Mouse (Mus musculus) CH12.LX (cell line): ENCODE measurements around the gene Dnttip2. TPM values are rescaled to one million over a fixed set of nuclear protein-coding genes. Genes with fewer than 3 reads are reported as not detected.
A peak's percentile ranks its signal among the peaks of the same experiment; 100 is the strongest.

ENCODE experiments used
- DNase-seq: peaks from one replicate; pipeline ENCODE4 v3.0.0-alpha.2; 2013; ENCODE audit errors: extremely low read depth
- H3K27ac ChIP-seq: 2 replicates; pipeline ENCODE4 v1.5.1; 2012; ENCODE audit warnings: low read depth, mild to moderate bottlenecking, control low read depth, moderate library complexity; ENCODE audit not compliant: insufficient read depth
- H3K27me3 ChIP-seq: replicated peaks from 2 replicates; pipeline ENCODE3; 2012; ENCODE audit warnings: inconsistent platforms
- H3K36me3 ChIP-seq, 2 experiments: replicated peaks in 1 of 2; 2 replicates each; pipeline versions ENCODE3 to v1.6.1; 2012; ENCODE audit warnings: inconsistent platforms in 1 of 2, low read length in 1 of 2, mild to moderate bottlenecking in 1 of 2, mixed read lengths in 1 of 2, moderate library complexity in 1 of 2; ENCODE audit not compliant: control insufficient read depth in 1 of 2, insufficient read depth in 1 of 2
- H3K4me1 ChIP-seq, 2 experiments: 2 replicates each; pipeline ENCODE4 v1.6.1; 2012; ENCODE audit warnings: inconsistent platforms in 1 of 2, moderate library complexity in 1 of 2; ENCODE audit not compliant: insufficient read depth in 2 of 2, control insufficient read depth in 1 of 2
- H3K4me2 ChIP-seq: 2 replicates; pipeline ENCODE4 v1.6.1; 2012; ENCODE audit warnings: low read depth, mild to moderate bottlenecking, control low read depth; ENCODE audit not compliant: poor library complexity, insufficient read depth, severe bottlenecking
- H3K4me3 ChIP-seq, 3 experiments: fragments of 150-350 bp in 1 of 3; sonication (generic) in 1 of 3; replicated peaks in 1 of 3; 2 replicates each; pipeline versions ENCODE3 to v1.5.1; 2011 to 2012; ENCODE audit warnings: low read depth in 2 of 3, low read length in 2 of 3, mild to moderate bottlenecking in 2 of 3, moderate library complexity in 2 of 3, control low read depth in 1 of 3, improper control_type of control experiment in 1 of 3, inconsistent platforms in 1 of 3, mixed read lengths in 1 of 3; ENCODE audit not compliant: poor library complexity in 1 of 3
- H3K79me2 ChIP-seq: replicated peaks from 2 replicates; pipeline ENCODE4 v1.6.1; 2012; ENCODE audit warnings: mild to moderate bottlenecking, moderate library complexity; ENCODE audit not compliant: control insufficient read depth, poor library complexity, insufficient read depth, severe bottlenecking; ENCODE audit errors: extremely low read depth
- H3K9ac ChIP-seq: 2 replicates; pipeline ENCODE4 v1.6.1; 2012; ENCODE audit warnings: low read depth, mild to moderate bottlenecking, control low read depth, moderate library complexity; ENCODE audit not compliant: insufficient read depth
- H3K9me3 ChIP-seq: replicated peaks from 2 replicates; pipeline ENCODE3; 2012; ENCODE audit warnings: low read length, inconsistent platforms, mixed read lengths
- BHLHE40 ChIP-seq: IDR thresholded peaks from 2 replicates; pipeline ENCODE4 v1.6.1; 2011; ENCODE audit warnings: mild to moderate bottlenecking, low read depth, low read length, improper control_type of control experiment
- CHD1 ChIP-seq: IDR thresholded peaks from 2 replicates; pipeline ENCODE4 v1.6.1; 2012; ENCODE audit warnings: low read depth, low read length, improper control_type of control experiment, inconsistent platforms
- CTCF ChIP-seq, 2 experiments: IDR thresholded peaks in 1 of 2; conservative IDR thresholded peaks in 1 of 2; 2 replicates each; pipeline ENCODE4 v1.5.1; 2011 to 2012; ENCODE audit warnings: low read depth in 2 of 2, low read length in 2 of 2, improper control_type of control experiment in 1 of 2, inconsistent platforms in 1 of 2, mild to moderate bottlenecking in 1 of 2, moderate library complexity in 1 of 2
- E2F4 ChIP-seq: IDR thresholded peaks from 2 replicates; pipeline ENCODE4 v1.6.1; 2011; ENCODE audit warnings: low read depth, low read length, improper control_type of control experiment; ENCODE audit not compliant: insufficient replicate concordance
- ELF1 ChIP-seq: IDR thresholded peaks from 2 replicates; pipeline ENCODE4 v1.6.1; 2014; ENCODE audit warnings: low read depth, mild to moderate bottlenecking, inconsistent platforms, low read length, improper control_type of control experiment
- EP300 ChIP-seq: IDR thresholded peaks from 2 replicates; pipeline ENCODE4 v1.6.1; 2011; ENCODE audit warnings: low read length, improper control_type of control experiment
- GABPA ChIP-seq: IDR thresholded peaks from 2 replicates; pipeline ENCODE4 v1.6.1; 2012; ENCODE audit warnings: low read depth, low read length, improper control_type of control experiment, inconsistent platforms; ENCODE audit not compliant: insufficient replicate concordance
- IRF4 ChIP-seq: IDR thresholded peaks from 2 replicates; pipeline ENCODE4 v1.6.1; 2014; ENCODE audit warnings: low read depth, mild to moderate bottlenecking, inconsistent platforms, low read length, improper control_type of control experiment
- JUN ChIP-seq: IDR thresholded peaks from 2 replicates; pipeline ENCODE4 v1.6.1; 2011; ENCODE audit warnings: low read depth, mild to moderate bottlenecking, low read length, improper control_type of control experiment, moderate library complexity; ENCODE audit not compliant: insufficient read depth
- JUND ChIP-seq: conservative IDR thresholded peaks from 2 replicates; pipeline ENCODE4 v1.6.1; 2011; ENCODE audit warnings: low read depth, low read length, improper control_type of control experiment
- KAT2A ChIP-seq: IDR thresholded peaks from 2 replicates; pipeline ENCODE4 v1.6.1; 2012; ENCODE audit warnings: low read length, improper control_type of control experiment, inconsistent platforms; ENCODE audit not compliant: insufficient replicate concordance
- MAFK ChIP-seq: IDR thresholded peaks from 2 replicates; pipeline ENCODE4 v1.6.1; 2011; ENCODE audit warnings: low read length, improper control_type of control experiment; ENCODE audit not compliant: insufficient replicate concordance
- MAZ ChIP-seq: IDR thresholded peaks from 2 replicates; pipeline ENCODE4 v1.6.1; 2012; ENCODE audit warnings: low read depth, mild to moderate bottlenecking, inconsistent platforms, low read length, improper control_type of control experiment, moderate library complexity
- MXI1 ChIP-seq: IDR thresholded peaks from 2 replicates; pipeline ENCODE4 v1.6.1; 2011; ENCODE audit warnings: mild to moderate bottlenecking, low read depth, low read length, improper control_type of control experiment
- MYC ChIP-seq: IDR thresholded peaks from 2 replicates; pipeline ENCODE4 v1.6.1; 2011; ENCODE audit warnings: low read depth, mild to moderate bottlenecking, improper control_type of control experiment, low read length
- NELFE ChIP-seq: IDR thresholded peaks from 2 replicates; pipeline ENCODE4 v1.6.1; 2011; ENCODE audit warnings: low read depth, low read length, improper control_type of control experiment
- NRF1 ChIP-seq: IDR thresholded peaks from 2 replicates; pipeline ENCODE4 v1.6.1; 2014; ENCODE audit warnings: low read depth, mild to moderate bottlenecking, inconsistent platforms, low read length, improper control_type of control experiment, moderate library complexity
- PAX5 ChIP-seq: IDR thresholded peaks from 2 replicates; pipeline ENCODE4 v1.6.1; 2012; ENCODE audit warnings: low read length, inconsistent platforms, mixed read lengths
- POLR2A ChIP-seq: IDR thresholded peaks from 2 replicates; pipeline ENCODE4 v1.6.1; 2011; ENCODE audit warnings: low read depth, mild to moderate bottlenecking, improper control_type of control experiment, low read length
- RAD21 ChIP-seq: IDR thresholded peaks from 2 replicates; pipeline ENCODE4 v1.6.1; 2011; ENCODE audit warnings: low read depth, mild to moderate bottlenecking, low read length, improper control_type of control experiment, moderate library complexity
- RCOR1 ChIP-seq: conservative IDR thresholded peaks from 2 replicates; pipeline ENCODE4 v1.6.1; 2012; ENCODE audit warnings: low read depth, mild to moderate bottlenecking, inconsistent platforms, low read length, improper control_type of control experiment
- SMC3 ChIP-seq: IDR thresholded peaks from 2 replicates; pipeline ENCODE4 v1.6.1; 2011; ENCODE audit warnings: low read depth, low read length, improper control_type of control experiment
- USF1 ChIP-seq: IDR thresholded peaks from 2 replicates; pipeline ENCODE4 v1.6.1; 2014; ENCODE audit warnings: low read depth, mild to moderate bottlenecking, inconsistent platforms, low read length, improper control_type of control experiment
- ZKSCAN1 ChIP-seq: IDR thresholded peaks from 2 replicates; pipeline ENCODE4 v1.6.1; 2012; ENCODE audit warnings: low read depth, inconsistent platforms, low read length, improper control_type of control experiment, borderline replicate concordance
- ZMIZ1 ChIP-seq: IDR thresholded peaks from 2 replicates; pipeline ENCODE4 v1.6.1; 2012; ENCODE audit warnings: low read depth, mild to moderate bottlenecking, inconsistent platforms, low read length, improper control_type of control experiment
- dilution Hi-C: fragments of 300-500 bp; cut with MboI; formaldehyde crosslinking; loops from 2 replicates; pipeline ENCODE4 v1.14.3; 2020; ENCODE audit warnings: low sequenced_read_pairs; ENCODE audit not compliant: extremely low pct_unique_long_range_greater_than_20kb, extremely low pct_ligation_motif_present
- in situ Hi-C: fragments of 300-500 bp; cut with MboI; formaldehyde crosslinking; loops from 3 replicates; pipeline ENCODE4 v1.14.3; 2019; ENCODE audit warnings: low sequenced_read_pairs, low pct_ligation_motif_present, low pct_unique_long_range_greater_than_20kb, mixed read lengths
- polyA plus RNA-seq: library from polyadenylated mRNA; unstranded; fragments of >175 nt; gene quantifications from 2 replicates; pipeline ENCODE4 v1.2.1, GENCODE M21; 2012; ENCODE audit warnings: low read depth; ENCODE audit not compliant: insufficient read length
- total RNA-seq, 2 experiments: library from RNA; depleted of rRNA; stranded (reverse); fragments of 300-350 nt in 1 of 2; fragments of >200 nt in 1 of 2; gene quantifications; 2 replicates each; pipeline ENCODE4 v1.2.3; 2012 to 2014

Gene Dnttip2
- total and polyA plus RNA-seq, 3 experiments, result 41.9 to 141 (median 65.2) TPM

GRCm38 (mm10) chr3:122296979-122297378 is 22.8 kb downstream of the Dnttip2 start:
- dilution Hi-C loops (no loop called here), in situ Hi-C loops (loop anchor here (5.0 to 25.0 kb wide), 2 partner anchors 345 to 615 kb away; partner anchors contain the start of genes 1810037I17Rik and Gm10959)
- no peak for DNase-seq
- Histone ChIP-seq H3K79me2 (no peaks in the 10 kb centered on the region), H3K4me1 (peaks cover 9 to 40% of the 10 kb centered on the region in 2 experiments; a peak in 3 of 4 replicates), H3K9ac (no peak overlapping the region), H3K9me3 (no peaks in the 10 kb centered on the region), H3K27ac (no peak overlapping the region), H3K27me3 (no peaks in the 10 kb centered on the region), H3K36me3 (no peaks in the 10 kb centered on the region), H3K4me2 (no peak overlapping the region), H3K4me3 (no peak overlapping the region)
- no peak for TF ChIP-seq ZMIZ1
- no peak for TF ChIP-seq MAZ
- no peak for TF ChIP-seq CHD1
- TF ChIP-seq MYC, result no peak
- TF ChIP-seq KAT2A, result no peak
- no peak for TF ChIP-seq MXI1
- TF ChIP-seq RAD21, result no peak
- no peak for TF ChIP-seq RCOR1
- TF ChIP-seq IRF4, result no peak
- TF ChIP-seq GABPA, result no peak
- TF ChIP-seq SMC3, result no peak
- no peak for TF ChIP-seq ZKSCAN1
- no peak for TF ChIP-seq BHLHE40
- no peak for TF ChIP-seq MAFK
- no peak for TF ChIP-seq EP300
- no peak for TF ChIP-seq USF1
- no peak for TF ChIP-seq CTCF (conservative IDR thresholded peaks at IDR 0.05 in 1 of 2, IDR thresholded peaks at IDR 0.05 in 1 of 2; ENCODE audit: low read depth in 2 of 2, low read length in 2 of 2)
- no peak for TF ChIP-seq E2F4
- TF ChIP-seq ELF1, result no peak
- TF ChIP-seq NELFE, result no peak

GRCm38 (mm10) chr3:122300983-122301919 is 27.1 kb downstream of the Dnttip2 start:
- H3K36me3 ChIP-seq, result no peaks in the 10 kb centered on the region
- dilution Hi-C loops, result no loop called here
- no peaks in the 10 kb centered on the region for H3K27me3 ChIP-seq
- peaks cover 8 to 44% of the 10 kb centered on the region in 2 experiments; a peak in 3 of 4 replicates for H3K4me1 ChIP-seq
- in situ Hi-C loops, result no loop called here
- H3K9ac ChIP-seq, result no peak overlapping the region
- no peak overlapping the region for H3K27ac ChIP-seq
- no peak for DNase-seq
- TF ChIP-seq GABPA, result no peak
- TF ChIP-seq RAD21, result no peak
- TF ChIP-seq MAZ, result no peak
- TF ChIP-seq MYC, result no peak
- TF ChIP-seq USF1, result no peak
- no peak for TF ChIP-seq ZKSCAN1
- peak; percentile 36; the same call in 1 of the 2 replicates for TF ChIP-seq MAFK
- TF ChIP-seq BHLHE40, result no peak
- TF ChIP-seq EP300, result no peak
- TF ChIP-seq JUN, result no peak
- TF ChIP-seq PAX5, result no peak
- peak; percentile 57 for TF ChIP-seq NRF1
- TF ChIP-seq JUND, result no peak
- TF ChIP-seq POLR2A, result no peak
- no peaks in the 10 kb centered on the region for H3K9me3 ChIP-seq
- H3K4me3 ChIP-seq, result no peak overlapping the region
- no peaks in the 10 kb centered on the region for H3K79me2 ChIP-seq
- H3K4me2 ChIP-seq, result no peak overlapping the region
